Mouse (Mus musculus): ENCODE measurements around the gene Gm10203. TPM values are rescaled to one million over a fixed set of nuclear protein-coding genes. Genes with fewer than 3 reads are reported as not detected.
A peak's percentile ranks its signal among the peaks of the same experiment; 100 is the strongest.
"Not testable (repeated sequence)": the region's sequence is repeated elsewhere in the genome, so short reads cannot be mapped to it uniquely, and the experiment has no call there.

The Gm10203 gene
- total RNA-seq (2021) = not detected
- long read RNA-seq, experiment 1 = 0 reads
- long read RNA-seq, experiment 2 = 0 reads

GRCm38 (mm10) chr6:149129870-149130269, at the start of gene Gm10203:
Gene Gm10203, plus strand, starts transcription at chr6:149130170.
- DNase-seq = not testable (repeated sequence)

GRCm38 (mm10) chr6:149092406-149092805, 37.6 kb upstream of the Gm10203 start:
- DNase-seq = no peak

GRCm38 (mm10) chr6:149093465-149093864, 36.5 kb upstream of the Gm10203 start:
- peak; percentile 12 for DNase-seq

GRCm38 (mm10) chr6:149094555-149094954, 35.4 kb upstream of the Gm10203 start:
- DNase-seq = no peak

GRCm38 (mm10) chr6:149095389-149095788, 34.6 kb upstream of the Gm10203 start:
- DNase-seq = no peak

- DNase-seq = no peak
Measured at GRCm38 (mm10) chr6:149096233-149096632, 33.7 kb upstream of the Gm10203 start.

- DNase-seq = no peak
Measured at GRCm38 (mm10) chr6:149097276-149097675, 32.7 kb upstream of the Gm10203 start.

GRCm38 (mm10) chr6:149098993-149099392, 31.0 kb upstream of the Gm10203 start:
- no peak for DNase-seq

- DNase-seq = peak; percentile 75
Measured at GRCm38 (mm10) chr6:149100174-149101075, 29.5 kb upstream of the Gm10203 start.

- DNase-seq = peak; percentile 93
Measured at GRCm38 (mm10) chr6:149101076-149101942, 28.7 kb upstream of the Gm10203 start, which contains the start of gene Dennd5b. Gene Dennd5b, minus strand, starts transcription at chr6:149101680.

GRCm38 (mm10) chr6:149101943-149102243, 28.1 kb upstream of the Gm10203 start:
- DNase-seq = no peak

- no peak for DNase-seq
Measured at GRCm38 (mm10) chr6:149103451-149103850, 26.5 kb upstream of the Gm10203 start.

- no peak for DNase-seq
Measured at GRCm38 (mm10) chr6:149107615-149108014, 22.4 kb upstream of the Gm10203 start.

- DNase-seq = no peak
Measured at GRCm38 (mm10) chr6:149108909-149109308, 21.1 kb upstream of the Gm10203 start.

- DNase-seq = no peak
Measured at GRCm38 (mm10) chr6:149116992-149117391, 13.0 kb upstream of the Gm10203 start.

- DNase-seq = peak; percentile 60
Measured at GRCm38 (mm10) chr6:149118935-149119334, 11.0 kb upstream of the Gm10203 start.

GRCm38 (mm10) chr6:149119853-149120252, 10.1 kb upstream of the Gm10203 start:
- DNase-seq = peak; percentile 81

- no peak for DNase-seq
Measured at GRCm38 (mm10) chr6:149123042-149123441, 6.9 kb upstream of the Gm10203 start.

- peak; percentile 64 for DNase-seq
Measured at GRCm38 (mm10) chr6:149126675-149127074, 3.3 kb upstream of the Gm10203 start.

- DNase-seq = no peak
Measured at GRCm38 (mm10) chr6:149131111-149131510, 1.1 kb downstream of the Gm10203 start.

GRCm38 (mm10) chr6:149132311-149133077, 2.5 kb downstream of the Gm10203 start:
- peak; percentile 49 for DNase-seq
